In genomic region chr11:85823181-85823580, GRCm38 (mm10) we compare ENCODE assay signal across 9 mouse cellular contexts. TPM values are rescaled to one million over a fixed set of nuclear protein-coding genes. Genes with fewer than 3 reads are reported as not detected.
DNase-seq lines count a peak whose midpoint lies in the region; ATAC-seq lines count a peak whose summit lies in the region.
"Had no signal": no experiment of that assay in that cellular context is flagged by ENCODE, and none has a peak within 500 bp of the region (broad histone marks: within the 10 kb centered on the region; RNA-seq: fewer than 3 reads in every experiment).

No protein-coding gene starts in this region.

- H3K4me2 ChIP-seq in heart, embryonic 11.5 days = no peak overlapping the region

- peaks cover 35% of the 10 kb centered on the region for H3K27me3 ChIP-seq in heart, embryonic 11.5 days (ENCODE audit: control insufficient read depth, insufficient read depth, low read length)
- peaks cover 94% of the 10 kb centered on the region for H3K27me3 ChIP-seq in heart, embryonic 10.5 days (ENCODE audit: insufficient read depth, poor library complexity, severe bottlenecking)
- peaks cover 99% of the 10 kb centered on the region for H3K27me3 ChIP-seq in limb, embryonic 10.5 days (ENCODE audit: low read depth, poor library complexity, severe bottlenecking)

- H3K4me1 ChIP-seq in heart, embryonic 11.5 days (ENCODE audit: control insufficient read depth, insufficient read depth, low read length) = peaks cover 55% of the 10 kb centered on the region
- peaks cover 97% of the 10 kb centered on the region for H3K4me1 ChIP-seq in heart, embryonic 10.5 days
- H3K4me1 ChIP-seq in limb, embryonic 10.5 days = peaks cover 94% of the 10 kb centered on the region

- no peak overlapping the region for H3K9ac ChIP-seq in heart, embryonic 11.5 days (ENCODE audit: low read depth, low read length)

- 11% methylated on average over 6 of the region's 6 CpGs for WGBS in heart, embryonic 11.5 days (ENCODE audit: insufficient replicate concordance)
- 5% methylated on average over 6 of the region's 6 CpGs for WGBS in heart, embryonic 10.5 days
- WGBS in limb, embryonic 10.5 days = 9% methylated on average over 6 of the region's 6 CpGs

- no peaks in the 10 kb centered on the region for H3K9me3 ChIP-seq in heart, embryonic 11.5 days (replicated peaks; ENCODE audit: control insufficient read depth, low read length)
- no peaks in the 10 kb centered on the region for H3K9me3 ChIP-seq in heart, embryonic 10.5 days
- no peaks in the 10 kb centered on the region for H3K9me3 ChIP-seq in limb, embryonic 10.5 days (replicated peaks)
- H3K9me3 ChIP-seq: megakaryocyte, embryonic 14.5 days had no signal

- peak; percentile 97 for DNase-seq in heart, adult 11 months
- DNase-seq in Muller cell, postnatal 12 days (ENCODE audit: inconsistent ontology term) = peak; percentile 77
- DNase-seq in cerebellum, postnatal 10 days = peak; percentile 91 to 92
- peak; percentile 91 for DNase-seq in heart, embryonic 10.5 days (ENCODE audit: low spot score)
- DNase-seq in limb, embryonic 10.5 days (ENCODE audit: low spot score) = peak; percentile 91
- peak; percentile 55 to 65 for DNase-seq in monocyte, adult 2 months (ENCODE audit: low read depth in 1 of 2, low spot score in 2 of 2)
- DNase-seq in thymus, adult 18-20 months = peak; percentile 34

- no peak overlapping the region for H3K4me3 ChIP-seq in heart, embryonic 11.5 days (ENCODE audit: low read depth, low read length)
- no peak overlapping the region for H3K4me3 ChIP-seq in heart, embryonic 10.5 days
- no peak overlapping the region for H3K4me3 ChIP-seq in limb, embryonic 10.5 days
- H3K4me3 ChIP-seq: megakaryocyte, embryonic 14.5 days had no signal

- H3K27ac ChIP-seq in heart, embryonic 11.5 days (ENCODE audit: low read depth, low read length) = no peak overlapping the region
- H3K27ac ChIP-seq in heart, embryonic 10.5 days = peak overlapping the region; percentile 56
- H3K27ac ChIP-seq in limb, embryonic 10.5 days = peak overlapping the region; percentile 20

- ATAC-seq in heart, embryonic 11.5 days (replicated peaks; ENCODE audit: insufficient number of reproducible peaks, low FRiP score, low TSS enrichment) = no peak

- H3K36me3 ChIP-seq in heart, embryonic 11.5 days (ENCODE audit: control insufficient read depth, insufficient read depth, low read length) = no peaks in the 10 kb centered on the region
- no peaks in the 10 kb centered on the region for H3K36me3 ChIP-seq in heart, embryonic 10.5 days
- H3K36me3 ChIP-seq in limb, embryonic 10.5 days = no peaks in the 10 kb centered on the region

RNA-seq across cellular contexts. Expression of gene Tbx2, which starts 9.2 kb away (rescaled TPM):
- 3.6 and 4.4 TPM in 2 replicates for polyA plus RNA-seq in heart, embryonic 11.5 days (2014; fragmentation: Nextera tagmentation; extraction: Ambion mirVana)
- 2.5 and 7.6 TPM in 2 replicates for polyA plus RNA-seq in heart, embryonic 10.5 days (2016; fragmentation: Nextera tagmentation; extraction: Ambion mirVana)
- 4.0 and 5.3 TPM in 2 replicates for polyA plus RNA-seq in limb, embryonic 10.5 days (2016; fragmentation: Nextera tagmentation; extraction: Ambion mirVana)

RNA-seq across cellular contexts. Expression of gene Gm11444, which starts 27.0 kb away (rescaled TPM):
- polyA plus RNA-seq in heart, embryonic 11.5 days (2014; fragmentation: Nextera tagmentation; extraction: Ambion mirVana) = not detected in 2 replicates
- not detected in 2 replicates for polyA plus RNA-seq in heart, embryonic 10.5 days (2016; fragmentation: Nextera tagmentation; extraction: Ambion mirVana)
- not detected in 2 replicates for polyA plus RNA-seq in limb, embryonic 10.5 days (2016; fragmentation: Nextera tagmentation; extraction: Ambion mirVana)

Comparison
In these comparisons a context has a peak if more than half of its experiments do, and no peak if none do; other contexts are left out.
1. DNase-seq: peak in every context shown above with its lines; median percentile 97 in heart, adult 11 months; 92 in cerebellum, postnatal 10 days; 91 in heart, embryonic 10.5 days; 91 in limb, embryonic 10.5 days; 77 in Muller cell, postnatal 12 days; 60 in monocyte, adult 2 months; 34 in thymus, adult 18-20 months.